In genomic region chr14:78731852-78732616, GRCm38 (mm10) we compare ENCODE assay signal across 7 mouse cellular contexts. TPM values are rescaled to one million over a fixed set of nuclear protein-coding genes. Genes with fewer than 3 reads are reported as not detected.
DNase-seq lines count a peak whose midpoint lies in the region; ATAC-seq and TF ChIP-seq lines count a peak whose summit lies in the region.

No protein-coding gene starts in this region.

- dilution Hi-C loops in CH12.LX (cut with MboI; ENCODE audit: extremely low pct_ligation_motif_present, extremely low pct_unique_long_range_greater_than_20kb, low sequenced_read_pairs) = no loop called here

- H3K27ac ChIP-seq in CH12.LX (ENCODE audit: insufficient read depth, low read depth) = 0 out of 2 replicates have a peak overlapping the region, but pooled peaks have one; percentile 20
- H3K27ac ChIP-seq in embryonic facial prominence, embryonic 13.5 days = peak overlapping the region; percentile 73
- peak overlapping the region; percentile 82 for H3K27ac ChIP-seq in heart, embryonic 16.5 days (ENCODE audit: low read length)
- H3K27ac ChIP-seq in stomach, embryonic 16.5 days (ENCODE audit: low read length) = peak overlapping the region; percentile 66; the same call in 1 of the 2 replicates

- TF ChIP-seq EP300 in CH12.LX (IDR thresholded peaks at IDR 0.05; ENCODE audit: low read length) = no peak

- TF ChIP-seq CTCF in CH12.LX (conservative IDR thresholded peaks at IDR 0.05 in 1 of 2, IDR thresholded peaks at IDR 0.05 in 1 of 2; ENCODE audit: low read depth in 2 of 2, low read length in 2 of 2) = no peak

- H3K36me3 ChIP-seq in CH12.LX (replicated peaks in 1 of 2; ENCODE audit: control insufficient read depth in 1 of 2, insufficient read depth in 1 of 2, low read length in 1 of 2) = no peaks in the 10 kb centered on the region
- no peaks in the 10 kb centered on the region for H3K36me3 ChIP-seq in embryonic facial prominence, embryonic 13.5 days
- H3K36me3 ChIP-seq in heart, embryonic 16.5 days (ENCODE audit: control insufficient read depth, insufficient read depth) = no peaks in the 10 kb centered on the region
- H3K36me3 ChIP-seq in stomach, embryonic 16.5 days (ENCODE audit: control insufficient read depth, insufficient read depth, low read length) = no peaks in the 10 kb centered on the region

- TF ChIP-seq POLR2A in CH12.LX (IDR thresholded peaks at IDR 0.05; ENCODE audit: low read depth, low read length) = no peak

- H3K79me2 ChIP-seq in CH12.LX (replicated peaks; ENCODE audit: control insufficient read depth, extremely low read depth, insufficient read depth, poor library complexity, severe bottlenecking) = no peaks in the 10 kb centered on the region

- in situ Hi-C loops in CH12.LX (cut with MboI; ENCODE audit: low pct_ligation_motif_present, low pct_unique_long_range_greater_than_20kb, low sequenced_read_pairs) = no loop called here

- peak overlapping the region; percentile 82 for H3K9ac ChIP-seq in CH12.LX (ENCODE audit: insufficient read depth, low read depth)
- H3K9ac ChIP-seq in embryonic facial prominence, embryonic 13.5 days = peak overlapping the region; percentile 86
- peak overlapping the region; percentile 84 for H3K9ac ChIP-seq in heart, embryonic 16.5 days (ENCODE audit: low read length)
- H3K9ac ChIP-seq in stomach, embryonic 16.5 days (ENCODE audit: low read length) = peak overlapping the region; percentile 88

- H3K27me3 ChIP-seq in CH12.LX (replicated peaks) = no peaks in the 10 kb centered on the region
- peaks cover 30% of the 10 kb centered on the region for H3K27me3 ChIP-seq in embryonic facial prominence, embryonic 13.5 days
- no peaks in the 10 kb centered on the region; the same call in 1 of the 2 replicates for H3K27me3 ChIP-seq in heart, embryonic 16.5 days (ENCODE audit: control insufficient read depth, insufficient read depth, low read length)
- H3K27me3 ChIP-seq in stomach, embryonic 16.5 days (ENCODE audit: control insufficient read depth, insufficient read depth, low read length) = no peaks in the 10 kb centered on the region

- DNase-seq in CH12.LX (ENCODE audit: extremely low read depth) = no peak
- peak; percentile 44 to 60 for DNase-seq in adrenal gland, adult 18-20 months (ENCODE audit: low spot score in 2 of 2)
- peak; percentile 73 for DNase-seq in kidney, postnatal 14 days
- DNase-seq in lung, postnatal 36 days = peak; percentile 80

- H3K4me2 ChIP-seq in CH12.LX (ENCODE audit: insufficient read depth, low read depth, poor library complexity, severe bottlenecking) = peak overlapping the region; percentile 91
- H3K4me2 ChIP-seq in embryonic facial prominence, embryonic 13.5 days = peak overlapping the region; percentile 99
- peak overlapping the region; percentile 100 for H3K4me2 ChIP-seq in heart, embryonic 16.5 days (ENCODE audit: low read depth, low read length)
- H3K4me2 ChIP-seq in stomach, embryonic 16.5 days (ENCODE audit: low read depth, low read length) = peak overlapping the region; percentile 99

- ATAC-seq in embryonic facial prominence, embryonic 13.5 days (ENCODE audit: insufficient number of reproducible peaks, insufficient read depth, low FRiP score, low TSS enrichment, low read depth) = peak; percentile 56; the same call in 1 of the 2 replicates
- peak; percentile 57 for ATAC-seq in heart, embryonic 16.5 days (replicated peaks; ENCODE audit: extremely low read depth, insufficient read depth, low FRiP score)
- peak; percentile 34; the same call in 1 of the 2 replicates for ATAC-seq in stomach, embryonic 16.5 days (ENCODE audit: insufficient read depth, low FRiP score)

- under 1% methylated on average over 68 of the region's 90 CpGs for WGBS in embryonic facial prominence, embryonic 13.5 days
- WGBS in heart, embryonic 16.5 days = under 1% methylated on average over 67 of the region's 90 CpGs
- 0% methylated on average over 85 of the region's 90 CpGs for WGBS in stomach, embryonic 16.5 days

- TF ChIP-seq RAD21 in CH12.LX (IDR thresholded peaks at IDR 0.05; ENCODE audit: low read depth, low read length) = no peak

- H3K4me3 ChIP-seq in CH12.LX (replicated peaks in 1 of 3; ENCODE audit: low read depth in 2 of 3, low read length in 2 of 3, poor library complexity in 1 of 3) = peak overlapping the region; percentile 40 to 95 (median 70)
- peak overlapping the region; percentile 80 for H3K4me3 ChIP-seq in embryonic facial prominence, embryonic 13.5 days
- H3K4me3 ChIP-seq in heart, embryonic 16.5 days (ENCODE audit: low read length) = peak overlapping the region; percentile 79
- H3K4me3 ChIP-seq in stomach, embryonic 16.5 days (replicated peaks; ENCODE audit: low read length) = peak overlapping the region; percentile 76

- H3K4me1 ChIP-seq in CH12.LX (ENCODE audit: control insufficient read depth in 1 of 2, insufficient read depth in 2 of 2) = peaks cover 7 to 32% of the 10 kb centered on the region in 2 experiments
- peaks cover 19% of the 10 kb centered on the region for H3K4me1 ChIP-seq in embryonic facial prominence, embryonic 13.5 days
- H3K4me1 ChIP-seq in heart, embryonic 16.5 days (ENCODE audit: control insufficient read depth, insufficient read depth, low read length) = peaks cover 11% of the 10 kb centered on the region
- peaks cover 3% of the 10 kb centered on the region; the same call in 1 of the 2 replicates for H3K4me1 ChIP-seq in stomach, embryonic 16.5 days (ENCODE audit: control insufficient read depth, insufficient read depth, low read length)

- no peaks in the 10 kb centered on the region for H3K9me3 ChIP-seq in CH12.LX (replicated peaks; ENCODE audit: low read length)
- no peaks in the 10 kb centered on the region for H3K9me3 ChIP-seq in embryonic facial prominence, embryonic 13.5 days
- no peaks in the 10 kb centered on the region for H3K9me3 ChIP-seq in heart, embryonic 16.5 days (replicated peaks; ENCODE audit: control insufficient read depth, low read length)
- H3K9me3 ChIP-seq in stomach, embryonic 16.5 days (replicated peaks; ENCODE audit: control insufficient read depth, low read length) = no peaks in the 10 kb centered on the region

TF ChIP-seq in CH12.LX, 34 proteins besides CTCF, POLR2A, EP300 and RAD21:
- TF ChIP-seq BHLHE40 (IDR thresholded peaks at IDR 0.05; ENCODE audit: low read depth, low read length) (peak; percentile 58), ELF1 (IDR thresholded peaks at IDR 0.05; ENCODE audit: low read depth, low read length) (no peak), SIN3A (IDR thresholded peaks at IDR 0.05; ENCODE audit: low read length) (peak; percentile 11), POLR2AphosphoS2 (IDR thresholded peaks at IDR 0.05; ENCODE audit: low read depth, low read length) (no peak)

RNA-seq across cellular contexts. Expression of gene Dgkh, which starts 0.5 kb away (rescaled TPM):
- total RNA-seq in CH12.LX (2012; rRNA removed) (2.4 and 2.7 TPM in 2 replicates), CH12.LX (2014; rRNA removed) (0.83 and 1.1 TPM in 2 replicates)
- polyA plus RNA-seq in CH12.LX (2012; ENCODE audit: insufficient read length, low read depth) = 2.9 and 3.3 TPM in 2 replicates
- total RNA-seq in adrenal gland, adult 18-20 months (2021) = 10 to 100 TPM in 1 of 2 experiments, 1 to 10 TPM in 1; 7.5 to 10.8 TPM
- 1.7 and 1.8 TPM in 2 replicates for polyA plus RNA-seq in embryonic facial prominence, embryonic 13.5 days (2015; fragmentation: Nextera tagmentation; extraction: Ambion mirVana)
- polyA plus RNA-seq in heart, embryonic 16.5 days (2015; fragmentation: Nextera tagmentation; extraction: Ambion mirVana) = 1.1 and 1.5 TPM in 2 replicates
- 1.5 TPM in 2 replicates for polyA plus RNA-seq in stomach, embryonic 16.5 days (2015; fragmentation: Nextera tagmentation; extraction: Ambion mirVana)

Comparison
In these comparisons a context has a peak if more than half of its experiments do, and no peak if none do; other contexts are left out.
1. H3K27ac ChIP-seq: peak in every context shown above with its lines; median percentile 82 in heart, embryonic 16.5 days; 73 in embryonic facial prominence, embryonic 13.5 days; 66 in stomach, embryonic 16.5 days; 20 in CH12.LX.